Comparison of ENCODE assay signal across 8 mouse cellular contexts in genomic region chr19:55253570-55254441, GRCm38 (mm10). TPM values are rescaled to one million over a fixed set of nuclear protein-coding genes. Genes with fewer than 3 reads are reported as not detected.
DNase-seq lines count a peak whose midpoint lies in the region; ATAC-seq lines count a peak whose summit lies in the region.

No protein-coding gene starts in this region.

- peak overlapping the region; percentile 70 for H3K9ac ChIP-seq in hindbrain, embryonic 14.5 days

- peaks cover 11% of the 10 kb centered on the region for H3K4me1 ChIP-seq in hindbrain, embryonic 14.5 days (replicated peaks; ENCODE audit: control insufficient read depth, insufficient read depth, low read length)

- H3K27ac ChIP-seq in hindbrain, embryonic 14.5 days, result peak overlapping the region; percentile 44; the same call in 1 of the 2 replicates

- WGBS in hindbrain, embryonic 14.5 days, result under 1% methylated on average over 32 of the region's 32 CpGs

- peak; percentile 70 for DNase-seq in R1 (ENCODE audit: low read depth, low spot score)
- DNase-seq in cerebellum, postnatal 10 days, result peak; percentile 64 to 70
- peak; percentile 58 to 64 for DNase-seq in frontal cortex, postnatal 36 days (ENCODE audit: low spot score in 2 of 2)
- DNase-seq in hindbrain, embryonic 14.5 days (ENCODE audit: low spot score), result peak; percentile 45
- DNase-seq in left cerebral cortex, adult 18-20 months (ENCODE audit: low spot score in 2 of 2), result peak; percentile 51 to 59
- DNase-seq in lung, postnatal 4 days, result peak; percentile 70 to 77
- peak; percentile 60 for DNase-seq in retina, embryonic 14.5 days (ENCODE audit: low spot score)
- DNase-seq in thymus, postnatal 25 days, result peak; percentile 60

- no peaks in the 10 kb centered on the region for H3K27me3 ChIP-seq in hindbrain, embryonic 14.5 days (ENCODE audit: control insufficient read depth, insufficient read depth, low read length)

- H3K9me3 ChIP-seq in hindbrain, embryonic 14.5 days (ENCODE audit: control insufficient read depth, low read length), result no peaks in the 10 kb centered on the region

- peak overlapping the region; percentile 48 for H3K4me3 ChIP-seq in hindbrain, embryonic 14.5 days (replicated peaks; ENCODE audit: low read length)

- H3K4me2 ChIP-seq in hindbrain, embryonic 14.5 days (replicated peaks), result peak overlapping the region; percentile 87

- peak; percentile 62; the same call in 1 of the 2 replicates for ATAC-seq in hindbrain, embryonic 14.5 days (ENCODE audit: low FRiP score)

- H3K36me3 ChIP-seq in hindbrain, embryonic 14.5 days (replicated peaks; ENCODE audit: control insufficient read depth, insufficient read depth), result no peaks in the 10 kb centered on the region

RNA-seq across cellular contexts. Expression of gene Acsl5, which starts 2.1 kb away (rescaled TPM):
- 17.3 and 23.4 TPM in 2 replicates for polyA plus RNA-seq in hindbrain, embryonic 14.5 days (2014; fragmentation: Nextera tagmentation; extraction: Ambion mirVana)
- 10 to 100 TPM; 56.8 to 67.2 TPM for total RNA-seq in left cerebral cortex, adult 18-20 months (2021)

RNA-seq across cellular contexts. Expression of gene Gucy2g, which starts 12.8 kb away (rescaled TPM):
- 0.08 and 0.09 TPM in 2 replicates for polyA plus RNA-seq in hindbrain, embryonic 14.5 days (2014; fragmentation: Nextera tagmentation; extraction: Ambion mirVana)
- 1 to 10 TPM; 2.8 to 3.7 TPM for total RNA-seq in left cerebral cortex, adult 18-20 months (2021)

Comparison
In these comparisons a context has a peak if more than half of its experiments do, and no peak if none do; other contexts are left out.
1. Peak in every context shown above with its lines: DNase-seq, ATAC-seq, H3K4me3 ChIP-seq and H3K27ac ChIP-seq.